Mouse (Mus musculus) megakaryocyte, adult 5-6 weeks (primary cell): ENCODE data around the gene Phlda3. TPM values are rescaled to one million over a fixed set of nuclear protein-coding genes. Genes with fewer than 3 reads are reported as not detected.

Experiments used
- ATAC-seq: 2 replicates; pipeline ENCODE4 v1.8.0; 2016; ENCODE audit warnings: mild to moderate bottlenecking, inconsistent platforms; ENCODE audit not compliant: poor library complexity, severe bottlenecking
- total RNA-seq, 2 experiments: library from RNA; stranded (forward) in 1 of 2; stranded (reverse) in 1 of 2; fragments of 153-499, 151-499 nt in 1 of 2; fragments of 221-1000, 200-1000 nt in 1 of 2; gene quantifications; 2 replicates each; pipeline versions ENCODE4 v1.2.3 to v1.2.4; 2015 to 2017

The Phlda3 gene
- total RNA-seq, 2 experiments from 2014 or later: 0.22 TPM; not detected in 1

- ATAC-seq: no peak
Measured at GRCm38 (mm10) chr1:135757287-135757686, 8.6 kb upstream of the Phlda3 start.

- ATAC-seq: no peak
Measured at GRCm38 (mm10) chr1:135759685-135760084, 6.2 kb upstream of the Phlda3 start.

GRCm38 (mm10) chr1:135760216-135760615 lies 5.7 kb upstream of the Phlda3 start:
- ATAC-seq: no peak

DNA sequence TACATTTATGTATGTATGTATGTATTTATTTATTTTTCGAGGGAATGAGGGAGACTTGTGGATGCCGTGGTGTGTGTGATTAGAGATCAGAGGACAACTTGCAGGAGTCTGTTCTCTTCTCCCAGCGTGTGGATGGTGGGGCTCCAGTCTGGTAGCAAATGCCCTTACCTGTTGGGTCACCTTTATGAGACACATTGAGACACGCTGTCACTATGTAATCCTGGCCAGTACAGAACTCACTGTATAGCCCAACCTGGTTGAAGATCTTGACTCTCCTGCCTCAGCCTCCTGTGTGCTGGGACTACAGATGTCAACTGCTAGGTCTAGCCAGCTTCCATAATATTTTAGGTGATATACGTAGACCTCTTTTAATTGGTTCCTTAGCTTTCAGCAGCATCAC lies 4.2 kb upstream of the Phlda3 start:
- ATAC-seq: no peak

DNA sequence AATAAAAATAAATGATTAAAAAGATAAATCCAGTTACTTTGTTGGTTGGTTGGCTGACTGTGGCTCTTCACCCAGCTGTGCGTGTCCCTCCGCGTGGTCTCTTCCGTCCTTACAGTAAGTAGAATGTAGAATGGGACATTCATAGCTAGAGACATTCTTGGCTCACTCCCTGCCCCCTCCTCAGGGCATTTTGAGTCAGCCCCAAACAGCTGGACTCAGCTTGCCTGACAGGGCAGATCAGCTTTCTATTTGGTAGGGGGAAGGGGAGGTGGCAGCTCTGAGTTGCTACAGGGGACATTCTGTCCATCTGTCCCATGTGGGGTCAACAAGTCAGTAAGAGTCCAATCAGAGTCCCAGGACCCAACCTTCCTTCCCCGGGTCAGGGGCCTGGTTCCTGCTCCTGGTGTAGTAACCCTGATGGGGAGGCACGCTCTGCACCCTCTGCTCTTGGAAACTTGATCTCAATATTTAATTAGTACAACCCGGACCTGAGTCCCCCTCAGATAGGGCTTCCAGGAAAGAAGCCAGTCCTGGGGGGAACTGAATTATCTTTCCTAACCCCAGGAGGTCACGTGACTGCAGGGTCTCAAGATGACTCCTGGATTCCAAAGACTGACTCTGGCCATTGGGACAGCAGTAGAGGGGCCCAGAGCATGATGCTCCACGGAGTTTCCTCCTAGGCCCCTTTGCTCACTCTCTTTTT lies 2.3 kb upstream of the Phlda3 start:
- no peak for ATAC-seq

GRCm38 (mm10) chr1:135764206-135764528 lies 1.8 kb upstream of the Phlda3 start:
- ATAC-seq: no peak

- no peak for ATAC-seq
Measured at GRCm38 (mm10) chr1:135766592-135767306, 830 bp downstream of the Phlda3 start.

DNA sequence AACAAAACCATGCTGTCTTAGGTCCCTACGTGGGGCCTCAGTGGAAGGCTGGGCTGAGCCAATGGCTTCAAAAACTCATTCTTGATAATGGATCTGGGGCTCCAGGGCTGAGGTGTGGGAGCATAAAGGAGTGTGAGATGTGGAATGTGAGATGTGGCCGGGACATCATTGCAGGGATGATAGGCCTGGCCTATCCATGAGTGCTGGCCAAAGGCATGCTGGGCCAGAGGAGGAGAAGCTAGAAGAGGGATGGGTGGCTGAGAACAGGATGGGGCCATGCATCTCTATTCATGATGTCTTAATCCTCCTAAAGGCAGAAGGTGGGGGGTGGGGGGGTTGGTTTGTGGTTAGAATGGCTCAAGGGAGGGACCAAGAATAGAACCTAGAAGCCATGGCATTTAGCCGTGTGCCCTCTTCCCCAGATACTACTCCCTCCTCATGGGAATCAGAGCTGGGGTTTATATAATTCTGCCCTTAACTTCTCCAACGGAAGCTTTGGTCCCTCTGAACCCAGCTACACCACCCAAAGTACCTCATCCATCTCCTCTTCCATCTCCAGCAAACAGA lies 1.5 kb downstream of the Phlda3 start:
- ATAC-seq: no peak

GRCm38 (mm10) chr1:135768400-135768799 lies 2.5 kb downstream of the Phlda3 start:
- no peak for ATAC-seq

DNA sequence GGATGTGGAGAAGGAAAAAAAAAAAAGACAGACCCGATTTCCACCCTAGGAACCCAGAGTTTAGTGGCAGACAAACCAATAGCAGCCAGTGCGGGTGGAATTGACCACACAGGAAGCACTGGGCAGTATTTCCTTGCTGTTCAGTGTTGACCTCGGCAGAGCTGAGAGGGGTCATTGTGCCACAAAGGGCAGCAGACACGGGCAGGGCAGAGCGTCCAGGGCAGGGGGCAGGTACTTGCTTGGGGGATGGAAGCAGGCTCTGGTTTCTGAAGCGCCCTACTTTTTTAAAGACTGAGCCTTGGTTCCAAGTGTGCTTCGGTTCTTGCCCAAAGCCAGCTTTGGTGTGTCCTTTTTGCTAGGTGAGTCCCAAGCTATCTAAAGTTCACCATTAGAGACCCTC lies 4.3 kb downstream of the Phlda3 start:
- no peak for ATAC-seq

- ATAC-seq: 0 out of 2 replicates have a peak, but pooled peaks have one; percentile 39
Measured at GRCm38 (mm10) chr1:135770896-135771572, 5.1 kb downstream of the Phlda3 start.

DNA sequence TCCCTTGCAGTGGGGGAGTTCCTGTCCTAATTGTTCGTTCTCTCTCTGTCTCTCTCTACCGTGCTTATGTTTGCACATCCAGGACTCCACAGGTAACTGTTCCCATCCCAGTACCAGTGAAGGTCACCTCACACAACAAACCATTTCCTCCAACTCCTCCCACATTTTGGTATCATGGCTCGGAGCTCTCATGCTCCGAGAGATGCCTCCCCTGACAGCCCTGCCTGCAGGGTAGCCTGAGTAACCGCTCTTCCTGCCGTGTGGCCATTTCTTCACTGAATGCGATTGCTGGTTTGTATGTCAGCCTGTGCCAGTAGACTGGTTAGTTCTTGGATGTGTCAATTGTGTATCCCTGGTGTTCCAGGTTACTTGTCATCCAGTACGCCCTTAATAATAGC lies 5.7 kb downstream of the Phlda3 start:
- ATAC-seq: no peak

DNA sequence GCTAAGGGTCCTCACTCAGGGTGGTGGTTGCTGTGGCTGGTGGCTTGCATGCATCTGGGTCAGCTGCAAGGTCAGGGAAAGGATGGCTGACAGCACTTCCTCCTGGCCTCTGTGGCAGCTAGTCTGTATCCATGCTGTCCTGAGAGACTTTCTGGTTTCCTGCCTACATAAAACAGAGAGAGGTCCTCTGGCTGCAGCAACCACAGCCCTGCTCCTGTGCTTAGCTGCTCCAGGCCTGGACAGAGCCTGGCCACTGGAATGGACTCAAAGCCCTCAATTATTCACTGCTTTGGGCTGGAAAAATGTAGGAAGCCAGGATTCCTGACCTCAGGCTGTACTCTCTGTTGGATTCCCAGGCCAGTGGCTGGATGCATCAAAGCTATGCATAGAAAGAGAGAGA lies 10.7 kb downstream of the Phlda3 start:
- no peak for ATAC-seq

GRCm38 (mm10) chr1:135777046-135777445 lies 11.1 kb downstream of the Phlda3 start:
- ATAC-seq: no peak

DNA sequence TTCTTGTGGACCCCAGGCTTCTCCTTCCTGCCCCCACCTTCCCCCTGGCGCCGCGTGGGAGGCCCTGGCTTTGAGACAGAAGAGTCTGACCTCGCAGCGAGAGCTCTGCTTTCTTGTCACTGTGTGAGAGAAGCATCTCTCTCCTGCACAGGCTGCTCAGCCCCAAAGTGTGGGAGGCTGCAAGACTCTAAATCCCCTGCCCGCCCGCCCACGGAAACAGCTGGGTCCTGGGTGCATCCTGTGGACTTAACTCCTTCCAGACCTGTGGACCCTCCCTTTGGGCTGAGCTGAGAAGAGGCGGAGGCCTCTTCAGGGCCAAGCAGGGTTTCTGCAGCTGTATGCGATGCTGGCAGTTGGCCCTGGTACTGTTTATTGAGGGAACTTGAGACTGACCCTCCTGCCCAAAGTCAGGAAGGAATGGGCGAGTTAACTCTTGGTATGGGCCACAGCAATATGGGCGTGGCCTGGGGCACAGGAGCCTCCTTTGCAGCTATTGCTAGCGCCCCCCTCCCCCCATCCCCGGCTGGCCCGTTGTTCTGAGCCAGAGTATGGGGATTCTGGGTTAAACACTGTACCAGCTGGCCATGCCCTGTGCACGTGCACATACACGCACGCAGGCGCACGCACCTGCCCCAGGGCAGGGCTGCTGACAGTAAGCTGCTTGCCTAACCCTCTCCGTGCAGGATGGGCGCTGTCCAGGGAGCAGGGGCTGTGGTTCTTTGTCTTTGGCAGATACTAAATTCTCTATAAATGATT lies 13.0 kb downstream of the Phlda3 start, which contains the start of gene Tnni1:
Tnni1 (plus strand) TSS at position 655 of the 756 bp plus-strand sequence.
- no peak for ATAC-seq

GRCm38 (mm10) chr1:135780649-135781048 lies 14.7 kb downstream of the Phlda3 start:
- ATAC-seq: no peak

- peak; percentile 94 for ATAC-seq
Measured at GRCm38 (mm10) chr1:135781220-135781619, 15.3 kb downstream of the Phlda3 start.

DNA sequence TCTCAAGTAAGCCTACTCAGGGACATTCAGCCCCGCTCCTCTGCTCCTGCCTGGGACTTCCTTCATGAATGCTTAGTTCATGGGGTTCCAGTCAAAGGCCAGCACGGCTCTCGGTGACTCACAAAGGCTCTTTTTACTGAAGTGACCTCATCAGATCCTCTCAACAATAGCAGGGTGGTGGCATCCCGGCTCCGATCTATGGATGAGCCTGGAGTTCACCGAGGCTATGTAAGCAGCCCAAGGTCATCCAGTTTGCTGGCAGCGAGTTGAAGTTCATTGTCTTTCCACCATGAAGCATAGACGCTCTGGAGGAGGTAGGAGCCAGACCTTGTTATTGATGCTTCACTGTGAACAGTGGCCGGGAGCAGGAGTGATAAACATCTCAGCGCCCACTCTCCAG lies 16.9 kb downstream of the Phlda3 start:
- ATAC-seq: no peak

GRCm38 (mm10) chr1:135787799-135788198 lies 21.9 kb downstream of the Phlda3 start:
- peak; percentile 72 for ATAC-seq

DNA sequence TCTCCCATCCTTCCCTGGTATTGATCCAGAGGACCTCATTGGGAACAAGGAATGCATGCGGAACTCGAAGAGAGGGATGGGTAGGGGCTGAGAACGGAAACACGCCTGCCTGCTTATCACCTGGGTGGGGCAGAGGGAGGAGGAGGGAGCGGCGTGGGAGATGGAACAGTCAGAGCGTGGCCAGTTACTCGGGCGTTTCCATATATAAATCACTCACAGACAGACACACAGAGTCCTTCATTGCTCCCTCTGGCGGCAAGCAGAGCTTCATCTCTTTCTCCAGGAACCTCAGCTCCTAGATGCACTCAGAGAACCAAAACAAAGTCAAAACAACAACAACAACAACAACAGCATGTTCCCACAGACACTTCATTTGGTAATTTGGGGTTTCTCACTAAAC lies 22.8 kb downstream of the Phlda3 start:
- no peak for ATAC-seq

DNA sequence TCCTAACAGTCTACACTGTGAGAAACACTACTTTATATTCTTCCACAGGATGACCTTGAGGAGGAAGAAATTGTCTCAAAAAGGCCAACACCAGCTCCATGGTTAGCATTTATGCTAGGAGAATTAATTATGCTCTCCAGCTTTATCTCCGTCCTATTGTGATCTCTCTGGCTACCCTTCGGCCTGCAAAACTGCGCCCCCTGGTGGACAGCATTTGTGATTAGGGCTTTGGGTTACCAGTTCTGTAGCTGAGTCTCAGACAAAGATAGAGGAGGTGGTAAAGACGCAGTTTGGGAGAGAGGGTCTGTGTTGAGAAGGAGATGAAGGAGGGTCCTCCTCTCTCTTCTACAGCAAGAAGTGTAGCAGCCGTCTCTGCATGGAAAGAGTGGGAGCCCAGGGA lies 23.9 kb downstream of the Phlda3 start:
- ATAC-seq: peak; percentile 62
